Mouse (Mus musculus): ENCODE data around the gene Igf2. TPM values are rescaled to one million over a fixed set of nuclear protein-coding genes. Genes with fewer than 3 reads are reported as not detected.

Gene Igf2
- 669 and 788 TPM in 2 replicates for polyA plus RNA-seq (2015; fragmentation: Nextera tagmentation; extraction: Ambion mirVana)

- WGBS, result 66% methylated on average over 2 of the region's 2 CpGs
- Histone ChIP-seq H3K4me3 (replicated peaks; ENCODE audit: low read length) (no peak within 1 kb of the TSS), H3K9ac (ENCODE audit: low read length) (no peak within 1 kb of the TSS), H3K4me2 (ENCODE audit: low read depth, low read length) (no peak within 1 kb of the TSS), H3K4me1 (ENCODE audit: control insufficient read depth, insufficient read depth, low read length) (no peaks in the 10 kb centered on the region), H3K36me3 (ENCODE audit: control insufficient read depth, insufficient read depth, low read length) (peaks cover 7% of the 10 kb centered on the region; the same call in 1 of the 2 replicates), H3K27me3 (ENCODE audit: control insufficient read depth, insufficient read depth, low read length) (peaks cover 41% of the 10 kb centered on the region), H3K9me3 (replicated peaks; ENCODE audit: control insufficient read depth, low read length) (peaks cover 24% of the 10 kb centered on the region), H3K27ac (ENCODE audit: low read length) (peak within 1 kb of the TSS; percentile 10; the same call in 1 of the 2 replicates)
- no peak; the same call in 1 of the 2 replicates for ATAC-seq (ENCODE audit: insufficient read depth, low FRiP score)
Measured at GRCm38 (mm10) chr7:142666659-142667058, at the start of gene Igf2. TSS of gene Igf2 (minus strand) at chr7:142666816.

DNA sequence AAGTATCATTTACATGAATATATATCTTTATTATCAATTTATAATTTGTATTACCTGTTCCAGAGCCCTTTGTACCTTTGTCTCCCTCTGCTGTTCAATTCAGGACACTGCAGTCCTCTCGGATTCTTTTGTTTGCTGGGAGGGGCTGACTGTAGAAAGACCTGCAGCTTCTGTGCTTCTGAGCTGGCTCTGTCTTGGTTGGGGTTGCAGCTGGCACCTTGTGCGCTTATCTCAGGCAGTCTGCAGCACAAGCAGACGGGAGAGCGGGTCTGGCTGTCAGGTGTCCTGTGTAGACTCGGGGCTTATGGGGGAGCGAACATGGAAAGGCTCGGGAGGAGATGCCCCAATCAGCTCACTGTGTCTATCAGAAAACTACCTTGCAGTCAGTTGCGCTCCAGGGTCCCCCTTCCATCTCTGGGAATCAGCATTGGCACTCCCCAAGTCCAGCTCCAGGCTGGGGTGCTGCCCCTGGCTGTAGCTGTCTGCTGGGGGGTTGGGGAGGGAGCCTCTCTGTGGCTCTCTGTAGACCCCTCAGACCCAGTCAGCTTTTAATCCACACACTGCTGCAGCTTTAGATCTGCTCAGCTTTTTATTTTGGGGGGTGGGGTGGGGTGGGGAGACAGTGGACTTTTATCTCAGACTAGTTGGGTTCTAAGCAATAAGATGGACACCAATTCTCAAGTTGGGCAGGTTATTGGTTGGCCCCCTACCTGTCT, 48.3 kb upstream of the Igf2 start:
- H3K4me3 ChIP-seq (replicated peaks; ENCODE audit: low read length), result peak overlapping the region; percentile 15; the same call in 1 of the 2 replicates
- H3K27ac ChIP-seq (ENCODE audit: low read length), result no peak overlapping the region
- 12% methylated on average over 8 of the region's 8 CpGs for WGBS
- H3K9ac ChIP-seq (ENCODE audit: low read length), result no peak overlapping the region; the same call in 1 of the 2 replicates
- H3K27me3 ChIP-seq (ENCODE audit: control insufficient read depth, insufficient read depth, low read length), result no peaks in the 10 kb centered on the region
- no peaks in the 10 kb centered on the region for H3K9me3 ChIP-seq (replicated peaks; ENCODE audit: control insufficient read depth, low read length)
- H3K4me2 ChIP-seq (ENCODE audit: low read depth, low read length), result peak overlapping the region; percentile 44
- no peak for ATAC-seq (ENCODE audit: insufficient read depth, low FRiP score)
- H3K36me3 ChIP-seq (ENCODE audit: control insufficient read depth, insufficient read depth, low read length), result no peaks in the 10 kb centered on the region
- H3K4me1 ChIP-seq (ENCODE audit: control insufficient read depth, insufficient read depth, low read length), result no peaks in the 10 kb centered on the region

- no peak overlapping the region for H3K4me2 ChIP-seq (ENCODE audit: low read depth, low read length)
- no peak overlapping the region for H3K9ac ChIP-seq (ENCODE audit: low read length)
- H3K4me3 ChIP-seq (replicated peaks; ENCODE audit: low read length), result no peak overlapping the region
- WGBS, result 69% methylated on average over 2 of the region's 2 CpGs
- H3K36me3 ChIP-seq (ENCODE audit: control insufficient read depth, insufficient read depth, low read length), result no peaks in the 10 kb centered on the region
- H3K4me1 ChIP-seq (ENCODE audit: control insufficient read depth, insufficient read depth, low read length), result no peaks in the 10 kb centered on the region
- no peak overlapping the region for H3K27ac ChIP-seq (ENCODE audit: low read length)
- ATAC-seq (ENCODE audit: insufficient read depth, low FRiP score), result no peak
- H3K27me3 ChIP-seq (ENCODE audit: control insufficient read depth, insufficient read depth, low read length), result no peaks in the 10 kb centered on the region
- no peaks in the 10 kb centered on the region for H3K9me3 ChIP-seq (replicated peaks; ENCODE audit: control insufficient read depth, low read length)
Measured at GRCm38 (mm10) chr7:142706873-142707272, 40.3 kb upstream of the Igf2 start.

- H3K27ac ChIP-seq (ENCODE audit: low read length), result no peak overlapping the region
- no peaks in the 10 kb centered on the region for H3K36me3 ChIP-seq (ENCODE audit: control insufficient read depth, insufficient read depth, low read length)
- H3K4me1 ChIP-seq (ENCODE audit: control insufficient read depth, insufficient read depth, low read length), result no peaks in the 10 kb centered on the region
Measured at GRCm38 (mm10) chr7:142699334-142699860, 32.8 kb upstream of the Igf2 start.

DNA sequence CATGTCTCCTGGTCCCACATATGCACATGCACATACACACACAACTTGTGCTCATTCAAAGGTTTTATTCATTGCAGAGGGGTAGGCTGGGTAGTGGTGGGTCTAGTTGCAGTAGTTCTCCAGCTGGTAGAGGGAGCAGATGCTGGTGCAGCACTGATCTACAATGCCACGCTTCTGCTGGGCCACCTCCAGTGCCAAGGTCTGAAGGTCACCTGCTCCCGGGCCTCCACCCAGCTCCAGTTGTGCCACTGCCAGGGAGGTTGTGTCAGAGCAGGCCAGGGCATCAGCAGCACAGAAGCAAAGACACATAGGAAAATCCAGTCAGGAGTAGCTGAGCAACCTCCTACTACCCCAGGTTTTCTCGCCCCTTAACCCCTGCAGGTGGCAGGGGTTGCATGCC, 12.0 kb upstream of the Igf2 start:
- no peak for ATAC-seq (ENCODE audit: insufficient read depth, low FRiP score)
- 73% methylated on average over 3 of the region's 3 CpGs for whole genome bisulfite sequencing
- Histone ChIP-seq H3K9ac (ENCODE audit: low read length) (no peak overlapping the region), H3K4me2 (ENCODE audit: low read depth, low read length) (no peak overlapping the region), H3K9me3 (replicated peaks; ENCODE audit: control insufficient read depth, low read length) (no peaks in the 10 kb centered on the region), H3K27ac (ENCODE audit: low read length) (no peak overlapping the region), H3K4me1 (ENCODE audit: control insufficient read depth, insufficient read depth, low read length) (no peaks in the 10 kb centered on the region), H3K27me3 (ENCODE audit: control insufficient read depth, insufficient read depth, low read length) (no peaks in the 10 kb centered on the region), H3K36me3 (ENCODE audit: control insufficient read depth, insufficient read depth, low read length) (no peaks in the 10 kb centered on the region), H3K4me3 (replicated peaks; ENCODE audit: low read length) (no peak overlapping the region)

More at GRCm38 (mm10) chr7:142699334-142699860, 32.8 kb upstream of the Igf2 start:
- Histone ChIP-seq H3K9me3 (replicated peaks; ENCODE audit: control insufficient read depth, low read length) (no peaks in the 10 kb centered on the region), H3K4me2 (ENCODE audit: low read depth, low read length) (no peak overlapping the region), H3K27me3 (ENCODE audit: control insufficient read depth, insufficient read depth, low read length) (no peaks in the 10 kb centered on the region), H3K9ac (ENCODE audit: low read length) (no peak overlapping the region), H3K4me3 (replicated peaks; ENCODE audit: low read length) (no peak overlapping the region)
- 60% methylated on average over 5 of the region's 5 CpGs for WGBS
- ATAC-seq (ENCODE audit: insufficient read depth, low FRiP score), result no peak

DNA sequence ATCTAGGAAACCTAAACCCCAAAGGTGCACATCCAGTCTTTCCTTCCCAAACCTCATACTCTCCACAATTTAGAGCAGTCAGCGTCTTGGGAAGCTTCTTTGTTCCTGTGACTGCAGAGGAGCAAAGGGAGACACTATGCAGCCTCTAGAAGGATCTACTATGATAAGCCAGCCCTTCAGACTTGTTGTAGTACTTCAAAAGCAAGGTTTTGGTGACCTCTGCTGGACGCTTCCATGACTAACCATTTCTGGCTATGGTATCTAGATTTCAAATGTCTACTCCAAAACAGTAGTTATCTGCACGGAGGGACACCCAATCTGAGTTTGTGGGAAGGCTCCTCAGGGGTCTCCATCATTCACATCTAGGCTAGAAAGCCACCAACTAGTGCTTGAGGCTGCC, 9.0 kb upstream of the Igf2 start:
- WGBS, result 4% methylated on average over 3 of the region's 3 CpGs
- Histone ChIP-seq H3K36me3 (ENCODE audit: control insufficient read depth, insufficient read depth, low read length) (no peaks in the 10 kb centered on the region; the same call in 1 of the 2 replicates), H3K27ac (ENCODE audit: low read length) (no peak overlapping the region), H3K4me3 (replicated peaks; ENCODE audit: low read length) (no peak overlapping the region), H3K4me2 (ENCODE audit: low read depth, low read length) (no peak overlapping the region), H3K4me1 (ENCODE audit: control insufficient read depth, insufficient read depth, low read length) (no peaks in the 10 kb centered on the region), H3K9me3 (replicated peaks; ENCODE audit: control insufficient read depth, low read length) (peaks cover 10% of the 10 kb centered on the region), H3K9ac (ENCODE audit: low read length) (no peak overlapping the region), H3K27me3 (ENCODE audit: control insufficient read depth, insufficient read depth, low read length) (no peaks in the 10 kb centered on the region)
- 0 out of 2 replicates have a peak, but pooled peaks have one; percentile 41 for ATAC-seq (ENCODE audit: insufficient read depth, low FRiP score)

DNA sequence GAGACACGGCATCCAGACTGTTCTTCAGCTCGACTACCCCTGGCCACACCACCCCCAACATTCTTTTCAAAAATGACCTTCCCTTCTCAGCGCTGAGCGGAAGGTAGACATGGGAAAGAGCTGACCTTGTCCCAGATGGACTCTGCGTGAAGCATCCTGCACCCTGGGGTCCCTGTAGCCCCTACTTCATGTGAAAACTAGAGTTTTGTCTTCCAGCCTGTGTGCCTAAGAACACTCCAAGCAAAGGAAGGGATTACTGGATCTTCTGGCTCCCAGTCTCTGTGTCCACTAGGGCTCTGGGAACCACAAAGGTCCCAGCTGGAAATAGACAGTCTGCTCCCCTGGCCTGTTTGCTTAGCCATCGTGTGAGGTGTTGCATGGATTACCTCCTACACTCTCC, 8.5 kb upstream of the Igf2 start:
- 63% methylated on average over 6 of the region's 6 CpGs for WGBS

DNA sequence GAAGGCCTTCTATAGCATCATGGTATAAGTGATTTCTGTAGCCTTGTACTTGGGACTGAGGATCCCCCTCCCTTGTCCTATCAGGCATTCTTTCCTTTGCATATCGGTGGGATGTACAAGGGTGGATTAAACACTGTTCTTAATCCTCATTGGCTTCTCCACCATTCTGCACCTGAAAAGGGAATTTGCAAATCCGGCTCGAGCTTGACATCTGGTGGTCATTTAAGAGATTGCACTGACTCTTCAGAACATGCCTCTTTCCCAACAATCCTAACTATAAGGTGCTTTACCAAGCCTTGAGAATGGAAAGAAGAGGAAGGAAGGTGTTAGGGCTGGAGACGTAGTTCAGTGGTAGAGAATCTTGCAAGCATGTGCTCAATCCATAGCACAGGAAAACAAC, 5.5 kb upstream of the Igf2 start:
- no peaks in the 10 kb centered on the region for H3K27me3 ChIP-seq (ENCODE audit: control insufficient read depth, insufficient read depth, low read length)
- H3K36me3 ChIP-seq (ENCODE audit: control insufficient read depth, insufficient read depth, low read length), result peaks cover 7% of the 10 kb centered on the region; the same call in 1 of the 2 replicates
- ATAC-seq (ENCODE audit: insufficient read depth, low FRiP score), result no peak
- H3K4me3 ChIP-seq (replicated peaks; ENCODE audit: low read length), result no peak overlapping the region
- peaks cover 26% of the 10 kb centered on the region for H3K9me3 ChIP-seq (replicated peaks; ENCODE audit: control insufficient read depth, low read length)
- no peak overlapping the region for H3K27ac ChIP-seq (ENCODE audit: low read length)
- WGBS, result 11% methylated on average over 4 of the region's 4 CpGs
- H3K4me2 ChIP-seq (ENCODE audit: low read depth, low read length), result no peak overlapping the region
- H3K4me1 ChIP-seq (ENCODE audit: control insufficient read depth, insufficient read depth, low read length), result no peaks in the 10 kb centered on the region
- H3K9ac ChIP-seq (ENCODE audit: low read length), result no peak overlapping the region

More for the DNA sequence above, 8.5 kb upstream of the Igf2 start:
- Histone ChIP-seq H3K36me3 (ENCODE audit: control insufficient read depth, insufficient read depth, low read length) (no peaks in the 10 kb centered on the region; the same call in 1 of the 2 replicates), H3K4me1 (ENCODE audit: control insufficient read depth, insufficient read depth, low read length) (no peaks in the 10 kb centered on the region), H3K9ac (ENCODE audit: low read length) (0 out of 2 replicates have a peak overlapping the region, but pooled peaks have one; percentile 13), H3K27me3 (ENCODE audit: control insufficient read depth, insufficient read depth, low read length) (no peaks in the 10 kb centered on the region), H3K4me3 (replicated peaks; ENCODE audit: low read length) (no peak overlapping the region), H3K4me2 (ENCODE audit: low read depth, low read length) (no peak overlapping the region), H3K9me3 (replicated peaks; ENCODE audit: control insufficient read depth, low read length) (peaks cover 14% of the 10 kb centered on the region), H3K27ac (ENCODE audit: low read length) (no peak overlapping the region)
- ATAC-seq (ENCODE audit: insufficient read depth, low FRiP score), result no peak

- Histone ChIP-seq H3K4me1 (ENCODE audit: control insufficient read depth, insufficient read depth, low read length) (no peaks in the 10 kb centered on the region), H3K9me3 (replicated peaks; ENCODE audit: control insufficient read depth, low read length) (peaks cover 26% of the 10 kb centered on the region)
- 97% methylated on average over 1 of the region's 1 CpGs for WGBS
Measured at GRCm38 (mm10) chr7:142671067-142671466, 4.5 kb upstream of the Igf2 start.

More at GRCm38 (mm10) chr7:142671067-142671466, 4.5 kb upstream of the Igf2 start:
- no peak overlapping the region for H3K27ac ChIP-seq (ENCODE audit: low read length)
- H3K4me3 ChIP-seq (replicated peaks; ENCODE audit: low read length), result no peak overlapping the region
- ATAC-seq (ENCODE audit: insufficient read depth, low FRiP score), result no peak
- H3K27me3 ChIP-seq (ENCODE audit: control insufficient read depth, insufficient read depth, low read length), result peaks cover 7% of the 10 kb centered on the region
- no peak overlapping the region for H3K9ac ChIP-seq (ENCODE audit: low read length)
- no peak overlapping the region for H3K4me2 ChIP-seq (ENCODE audit: low read depth, low read length)
- H3K36me3 ChIP-seq (ENCODE audit: control insufficient read depth, insufficient read depth, low read length), result peaks cover 7% of the 10 kb centered on the region; the same call in 1 of the 2 replicates
